Mouse (Mus musculus): Measurements from ENCODE around the gene Adgrl2.

- TF ChIP-seq CTCF (IDR thresholded peaks at IDR 0.05; ENCODE audit: insufficient read depth, low read depth, low read length) (no peak), POLR2A (IDR thresholded peaks at IDR 0.05; ENCODE audit: insufficient read depth, low read depth, low read length) (no peak)
These were observed 104.2 kb downstream of the Adgrl2 start for GRCm38 (mm10) chr3:148885980-148886668.

All from olfactory bulb, adult 2 months (tissue).